Mouse (Mus musculus) heart, adult 2 months (tissue): ENCODE results near the gene Sidt2.

Experiments
- CTCF ChIP-seq: fragments of 200-600 bp; IDR thresholded peaks from 2 replicates; pipeline ENCODE4 v1.8.1; 2022; ENCODE audit warnings: antibody characterized with exemption, mild to moderate bottlenecking, moderate library complexity
- EP300 ChIP-seq: fragments of 200-500 bp; IDR thresholded peaks from 2 replicates; pipeline ENCODE4 v1.6.1; 2011; ENCODE audit warnings: low read depth, low read length, control low read depth; ENCODE audit not compliant: insufficient read depth
- POLR2A ChIP-seq: fragments of 200-500 bp; IDR thresholded peaks from 2 replicates; pipeline ENCODE4 v1.6.1; 2011; ENCODE audit warnings: mild to moderate bottlenecking, low read depth, low read length, control low read depth; ENCODE audit not compliant: insufficient read depth

- TF ChIP-seq EP300 (no peak), CTCF (no peak), POLR2A (no peak)
Measured at GRCm38 (mm10) chr9:45953511-45954293, 1.4 kb downstream of the Sidt2 start.
